Mouse (Mus musculus): ENCODE measurements around the gene Slc22a15.

GRCm38 (mm10) chr3:101859740-101860139 lies 64.5 kb downstream of the Slc22a15 start:
- TF ChIP-seq HCFC1 (IDR thresholded peaks at IDR 0.05; ENCODE audit: borderline replicate concordance, insufficient read depth, low read length) (no peak), ZC3H11A (IDR thresholded peaks at IDR 0.05; ENCODE audit: borderline replicate concordance, low read depth, low read length) (no peak), ZNF384 (IDR thresholded peaks at IDR 0.05; ENCODE audit: low read depth, low read length) (no peak)
